Mouse (Mus musculus) Muller cell, postnatal 12 days (primary cell): ENCODE measurements around the gene Fndc3b.

ENCODE experiments used
- DNase-seq: peaks from one replicate; pipeline ENCODE4 v3.0.0-alpha.2; 2015; ENCODE audit errors: inconsistent ontology term

The Fndc3b gene

GRCm38 (mm10) chr3:27555401-27555940 is 155.6 kb downstream of the Fndc3b start:
- DNase-seq, result no peak

GRCm38 (mm10) chr3:27554325-27554724 is 156.8 kb downstream of the Fndc3b start:
- no peak for DNase-seq

GRCm38 (mm10) chr3:27553781-27554180 is 157.3 kb downstream of the Fndc3b start:
- DNase-seq, result no peak

GRCm38 (mm10) chr3:27551005-27551404 is 160.1 kb downstream of the Fndc3b start:
- DNase-seq, result no peak

- DNase-seq, result no peak
Measured at GRCm38 (mm10) chr3:27550409-27550808, 160.7 kb downstream of the Fndc3b start.

GRCm38 (mm10) chr3:27545651-27546050 is 165.5 kb downstream of the Fndc3b start:
- DNase-seq, result no peak

- DNase-seq, result no peak
Measured at GRCm38 (mm10) chr3:27544061-27544460, 167.0 kb downstream of the Fndc3b start.

GRCm38 (mm10) chr3:27541841-27542240 is 169.3 kb downstream of the Fndc3b start:
- DNase-seq, result no peak

- DNase-seq, result no peak
Measured at GRCm38 (mm10) chr3:27541181-27541580, 169.9 kb downstream of the Fndc3b start.

GRCm38 (mm10) chr3:27534208-27534607 is 176.9 kb downstream of the Fndc3b start:
- DNase-seq, result no peak

- no peak for DNase-seq
Measured at GRCm38 (mm10) chr3:27533721-27534120, 177.4 kb downstream of the Fndc3b start.

- no peak for DNase-seq
Measured at GRCm38 (mm10) chr3:27531993-27532392, 179.1 kb downstream of the Fndc3b start.

GRCm38 (mm10) chr3:27530370-27530769 is 180.7 kb downstream of the Fndc3b start:
- peak; percentile 27 for DNase-seq

- DNase-seq, result no peak
Measured at GRCm38 (mm10) chr3:27529221-27530051, 181.7 kb downstream of the Fndc3b start.

- DNase-seq, result no peak
Measured at GRCm38 (mm10) chr3:27526991-27527390, 184.1 kb downstream of the Fndc3b start.

GRCm38 (mm10) chr3:27523176-27523936 is 187.8 kb downstream of the Fndc3b start:
- no peak for DNase-seq

GRCm38 (mm10) chr3:27520391-27520790 is 190.7 kb downstream of the Fndc3b start:
- DNase-seq, result no peak

GRCm38 (mm10) chr3:27519481-27519880 is 191.6 kb downstream of the Fndc3b start:
- no peak for DNase-seq

GRCm38 (mm10) chr3:27518935-27519334 is 192.2 kb downstream of the Fndc3b start:
- DNase-seq, result no peak

- no peak for DNase-seq
Measured at GRCm38 (mm10) chr3:27516536-27516935, 194.6 kb downstream of the Fndc3b start.

GRCm38 (mm10) chr3:27511765-27512164 is 199.3 kb downstream of the Fndc3b start:
- no peak for DNase-seq

- DNase-seq, result no peak
Measured at GRCm38 (mm10) chr3:27506886-27507285, 204.2 kb downstream of the Fndc3b start.

GRCm38 (mm10) chr3:27505582-27505981 is 205.5 kb downstream of the Fndc3b start:
- no peak for DNase-seq
